Mouse (Mus musculus) forebrain, postnatal 0 days (tissue): ENCODE data around the gene Luc7l3. TPM values are rescaled to one million over a fixed set of nuclear protein-coding genes. Genes with fewer than 3 reads are reported as not detected.
A peak's percentile ranks its signal among the peaks of the same experiment; 100 is the strongest.

Source experiments
- ATAC-seq: fragments of 200-750 bp; cut with Nextera tagmentation; 2 replicates; pipeline ENCODE4 v1.8.0; 2017; ENCODE audit warnings: mild to moderate bottlenecking, moderate library complexity
- DNase-seq: peaks from one replicate; pipeline ENCODE4 v3.0.0-alpha.2; 2015
- H3K27ac ChIP-seq: fragments of 300-500 bp; sonication (generic); 2 replicates; pipeline ENCODE4 v1.5.1; 2014; ENCODE audit warnings: low read depth, mild to moderate bottlenecking, antibody characterized with exemption, low read length, moderate library complexity, mixed read lengths
- H3K27me3 ChIP-seq: fragments of 300-500 bp; sonication (generic); 2 replicates; pipeline ENCODE4 v1.6.1; 2014; ENCODE audit warnings: mild to moderate bottlenecking, low read length, mixed read lengths; ENCODE audit not compliant: insufficient read depth
- H3K36me3 ChIP-seq: fragments of 300-500 bp; sonication (generic); 2 replicates; pipeline ENCODE4 v1.6.1; 2014; ENCODE audit warnings: mild to moderate bottlenecking, moderate library complexity; ENCODE audit not compliant: insufficient read depth
- H3K4me1 ChIP-seq: fragments of 300-500 bp; sonication (generic); 2 replicates; pipeline ENCODE4 v1.6.1; 2014; ENCODE audit warnings: antibody characterized with exemption; ENCODE audit not compliant: insufficient read depth
- H3K4me2 ChIP-seq: fragments of 300-500 bp; sonication (generic); 2 replicates; pipeline ENCODE4 v1.6.1; 2014; ENCODE audit warnings: low read depth, mild to moderate bottlenecking, moderate library complexity
- H3K4me3 ChIP-seq: fragments of 300-500 bp; sonication (generic); 2 replicates; pipeline ENCODE4 v1.5.1; 2014; ENCODE audit warnings: low read depth, low read length, mixed read lengths
- H3K9ac ChIP-seq: fragments of 300-500 bp; sonication (generic); 2 replicates; pipeline ENCODE4 v1.6.1; 2014; ENCODE audit warnings: mild to moderate bottlenecking
- H3K9me3 ChIP-seq: fragments of 300-500 bp; sonication (generic); 2 replicates; pipeline ENCODE4 v1.6.1; 2016; ENCODE audit warnings: low read length
- CTCF ChIP-seq: sonication (generic); IDR thresholded peaks from 2 replicates; pipeline ENCODE4 v1.5.1; 2016; ENCODE audit warnings: antibody characterized with exemption, control low read depth, low read depth
- WGBS: fragments of 180-500 bp; shearing (Covaris S2); extraction: QIAGEN DNeasy Blood & Tissue Kit; methylation state at CpG from one replicate; pipeline ENCODE4 v1.1.7; 2014; 5-methylcytosine and 5-hydroxymethylcytosine counted together
- polyA plus RNA-seq: library from polyadenylated mRNA; unstranded; fragments of >200 nt; fragmentation: Nextera tagmentation; extraction: Ambion mirVana; gene quantifications from 2 replicates; pipeline ENCODE4 v1.2.1, GENCODE M21; 2015
- total RNA-seq: library from RNA; depleted of rRNA; stranded (reverse); fragments of >200 nt; gene quantifications from 2 replicates; pipeline ENCODE4 v1.2.3, GENCODE M21; 2014

The Luc7l3 gene
- total and polyA plus RNA-seq, 2 experiments from 2014 or later, result 87.2 to 108 TPM

- no peaks in the 10 kb centered on the region for H3K9me3 ChIP-seq
- H3K27me3 ChIP-seq, result no peaks in the 10 kb centered on the region
- peak; percentile 44; the same call in 1 of the 2 replicates for ATAC-seq
- no peak within 1 kb of the TSS for H3K4me2 ChIP-seq
- DNase-seq, result peak; percentile 47
- no peak within 1 kb of the TSS for H3K4me3 ChIP-seq
- peaks cover 12% of the 10 kb centered on the region; the same call in 1 of the 2 replicates for H3K4me1 ChIP-seq
- TF ChIP-seq CTCF, result no peak
- peaks cover 16% of the 10 kb centered on the region; the same call in 1 of the 2 replicates for H3K36me3 ChIP-seq
- 0 out of 2 replicates have a peak within 1 kb of the TSS, but pooled peaks have one; percentile 0 for H3K27ac ChIP-seq
- WGBS, result 71% methylated on average over 11 of the region's 11 CpGs
- H3K9ac ChIP-seq, result no peak within 1 kb of the TSS
Observed at GRCm38 (mm10) chr11:94281199-94282181, 40.3 kb downstream of the Luc7l3 start, which contains the start of gene Gm21885. TSS of gene Gm21885 (plus strand) at chr11:94281873.

- Histone ChIP-seq H3K4me3 (peak overlapping the region; percentile 30), H3K4me1 (peaks cover 16% of the 10 kb centered on the region; the same call in 1 of the 2 replicates), H3K9me3 (no peaks in the 10 kb centered on the region), H3K27ac (no peak overlapping the region), H3K27me3 (no peaks in the 10 kb centered on the region), H3K36me3 (no peaks in the 10 kb centered on the region), H3K9ac (peak overlapping the region; percentile 43), H3K4me2 (peak overlapping the region; percentile 50)
- peak; percentile 97 for TF ChIP-seq CTCF
- peak; percentile 92 for ATAC-seq
- 4% methylated on average over 20 of the region's 20 CpGs for WGBS
- peak; percentile 98 for DNase-seq
Observed at GRCm38 (mm10) chr11:94276869-94277337, 44.9 kb downstream of the Luc7l3 start.

- Histone ChIP-seq H3K9ac (no peak overlapping the region), H3K9me3 (no peaks in the 10 kb centered on the region), H3K36me3 (no peaks in the 10 kb centered on the region), H3K27ac (no peak overlapping the region), H3K4me3 (no peak overlapping the region), H3K27me3 (no peaks in the 10 kb centered on the region), H3K4me1 (peaks cover 16% of the 10 kb centered on the region; the same call in 1 of the 2 replicates), H3K4me2 (no peak overlapping the region)
- no peak for TF ChIP-seq CTCF
- DNase-seq (no peak), ATAC-seq (no peak)
- WGBS, result 95% methylated on average over 2 of the region's 2 CpGs
Observed at GRCm38 (mm10) chr11:94275686-94276085, 46.1 kb downstream of the Luc7l3 start.

GRCm38 (mm10) chr11:94275226-94275625 lies 46.6 kb downstream of the Luc7l3 start:
- no peaks in the 10 kb centered on the region for H3K36me3 ChIP-seq
- H3K4me2 ChIP-seq, result no peak overlapping the region
- H3K9me3 ChIP-seq, result no peaks in the 10 kb centered on the region
- no peaks in the 10 kb centered on the region for H3K27me3 ChIP-seq
- WGBS, result 83% methylated on average over 7 of the region's 7 CpGs
- H3K4me1 ChIP-seq, result peaks cover 16% of the 10 kb centered on the region; the same call in 1 of the 2 replicates
- no peak for TF ChIP-seq CTCF
- no peak for ATAC-seq
- no peak overlapping the region for H3K4me3 ChIP-seq
- H3K27ac ChIP-seq, result no peak overlapping the region
- H3K9ac ChIP-seq, result no peak overlapping the region
- DNase-seq, result no peak

- peaks cover 13% of the 10 kb centered on the region; the same call in 1 of the 2 replicates for H3K4me1 ChIP-seq
Observed at GRCm38 (mm10) chr11:94274206-94274867, 47.5 kb downstream of the Luc7l3 start.

GRCm38 (mm10) chr11:94272960-94273927 lies 48.5 kb downstream of the Luc7l3 start:
- no peak for TF ChIP-seq CTCF
- 79% methylated on average over 21 of the region's 21 CpGs for WGBS
- Histone ChIP-seq H3K4me1 (peaks cover 13% of the 10 kb centered on the region; the same call in 1 of the 2 replicates), H3K9me3 (no peaks in the 10 kb centered on the region), H3K36me3 (no peaks in the 10 kb centered on the region), H3K4me3 (no peak overlapping the region), H3K9ac (no peak overlapping the region), H3K27ac (no peak overlapping the region), H3K27me3 (no peaks in the 10 kb centered on the region), H3K4me2 (no peak overlapping the region)
- ATAC-seq (no peak), DNase-seq (no peak)

More at GRCm38 (mm10) chr11:94274206-94274867, 47.5 kb downstream of the Luc7l3 start:
- H3K4me2 ChIP-seq, result no peak overlapping the region
- ATAC-seq, result no peak
- 91% methylated on average over 10 of the region's 10 CpGs for WGBS
- TF ChIP-seq CTCF, result no peak
- H3K27ac ChIP-seq, result no peak overlapping the region
- H3K27me3 ChIP-seq, result no peaks in the 10 kb centered on the region
- no peak overlapping the region for H3K4me3 ChIP-seq
- no peak for DNase-seq
- no peaks in the 10 kb centered on the region for H3K9me3 ChIP-seq
- no peaks in the 10 kb centered on the region for H3K36me3 ChIP-seq
- no peak overlapping the region for H3K9ac ChIP-seq
